Mouse (Mus musculus) kidney, embryonic 15.5 days (tissue): ENCODE data around the gene Rapgef5. TPM values are rescaled to one million over a fixed set of nuclear protein-coding genes. Genes with fewer than 3 reads are reported as not detected.

Source experiments
- ATAC-seq: fragments of 200-750 bp; cut with Nextera tagmentation; replicated peaks from 2 replicates; pipeline ENCODE4 v1.8.0; 2017; ENCODE audit warnings: moderate TSS enrichment; ENCODE audit not compliant: low FRiP score
- H3K27ac ChIP-seq: fragments of 300-500 bp; sonication (generic); 2 replicates; pipeline ENCODE4 v1.5.1; 2015; ENCODE audit warnings: mild to moderate bottlenecking, inconsistent platforms
- H3K27me3 ChIP-seq: fragments of 300-500 bp; sonication (generic); 2 replicates; pipeline ENCODE4 v1.6.1; 2015; ENCODE audit warnings: inconsistent platforms
- H3K36me3 ChIP-seq: fragments of 300-500 bp; sonication (generic); 2 replicates; pipeline ENCODE4 v1.6.1; 2015; ENCODE audit warnings: inconsistent platforms
- H3K4me1 ChIP-seq: fragments of 300-500 bp; sonication (generic); 2 replicates; pipeline ENCODE4 v1.6.1; 2015; ENCODE audit warnings: inconsistent platforms
- H3K4me2 ChIP-seq: fragments of 300-500 bp; sonication (generic); 2 replicates; pipeline ENCODE4 v1.6.1; 2015; ENCODE audit warnings: moderate library complexity, mild to moderate bottlenecking, inconsistent platforms
- H3K4me3 ChIP-seq: fragments of 300-500 bp; sonication (generic); replicated peaks from 2 replicates; pipeline ENCODE4 v1.5.1; 2015; ENCODE audit warnings: mild to moderate bottlenecking, inconsistent platforms
- H3K9ac ChIP-seq: fragments of 300-500 bp; sonication (generic); 2 replicates; pipeline ENCODE4 v1.6.1; 2015; ENCODE audit warnings: mild to moderate bottlenecking, inconsistent platforms
- H3K9me3 ChIP-seq: fragments of 300-500 bp; sonication (generic); replicated peaks from 2 replicates; pipeline ENCODE4 v1.6.1; 2016; ENCODE audit warnings: inconsistent platforms
- WGBS: fragments of 180-500 bp; shearing (Covaris S2); methylation state at CpG from one replicate; pipeline ENCODE4 v1.1.7; 2015; ENCODE audit warnings: mixed read lengths; 5-methylcytosine and 5-hydroxymethylcytosine counted together
- polyA plus RNA-seq: library from polyadenylated mRNA; unstranded; fragments of >200 nt; fragmentation: Nextera tagmentation; extraction: Ambion mirVana; gene quantifications from 2 replicates; pipeline ENCODE4 v1.2.1, GENCODE M21; 2015

The Rapgef5 gene
- polyA plus RNA-seq, 1 experiment from 2014 or later: 14.2 TPM

DNA sequence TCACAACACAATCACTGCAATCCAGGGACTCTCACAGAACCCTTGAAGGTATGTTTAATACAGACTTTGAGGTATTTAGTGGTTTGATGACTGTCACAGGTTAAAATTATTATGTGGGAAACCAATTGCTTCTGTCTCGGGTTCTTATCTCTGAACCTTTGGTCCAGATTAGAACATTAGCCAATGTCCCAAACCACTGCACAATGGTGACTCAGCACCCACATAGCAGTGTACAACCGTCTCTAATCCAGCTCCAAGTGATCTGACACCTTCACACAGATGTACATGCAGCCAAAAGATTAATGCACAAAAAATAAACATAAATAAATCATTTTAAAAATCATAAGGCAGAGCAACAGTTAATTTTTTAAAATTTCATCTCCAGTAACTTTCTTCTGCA is 11.1 kb upstream of the Rapgef5 start:
- 79% methylated on average over 2 of the region's 2 CpGs for WGBS
- Histone ChIP-seq H3K4me1 (peaks cover 12% of the 10 kb centered on the region; the same call in 1 of the 2 replicates), H3K4me3 (no peak overlapping the region), H3K9me3 (no peaks in the 10 kb centered on the region), H3K36me3 (no peaks in the 10 kb centered on the region), H3K4me2 (no peak overlapping the region), H3K9ac (no peak overlapping the region), H3K27ac (no peak overlapping the region), H3K27me3 (no peaks in the 10 kb centered on the region)
- no peak for ATAC-seq

- H3K9me3 ChIP-seq: no peaks in the 10 kb centered on the region
- H3K4me3 ChIP-seq: no peak overlapping the region
- no peak overlapping the region for H3K9ac ChIP-seq
- no peaks in the 10 kb centered on the region for H3K36me3 ChIP-seq
- no peak overlapping the region for H3K4me2 ChIP-seq
- 32% methylated on average over 1 of the region's 1 CpGs for WGBS
- ATAC-seq: no peak
- peaks cover 6% of the 10 kb centered on the region; the same call in 1 of the 2 replicates for H3K4me1 ChIP-seq
- H3K27ac ChIP-seq: no peak overlapping the region
- peaks cover 3% of the 10 kb centered on the region; the same call in 1 of the 2 replicates for H3K27me3 ChIP-seq
These were observed 8.5 kb upstream of the Rapgef5 start for GRCm38 (mm10) chr12:117507772-117508171.

- H3K4me3 ChIP-seq: no peak overlapping the region
- no peaks in the 10 kb centered on the region for H3K36me3 ChIP-seq
- WGBS: 62% methylated on average over 2 of the region's 2 CpGs
- H3K27me3 ChIP-seq: peaks cover 3% of the 10 kb centered on the region; the same call in 1 of the 2 replicates
- no peak overlapping the region for H3K4me2 ChIP-seq
- peaks cover 11% of the 10 kb centered on the region; the same call in 1 of the 2 replicates for H3K4me1 ChIP-seq
- no peak overlapping the region for H3K9ac ChIP-seq
- H3K27ac ChIP-seq: no peak overlapping the region
- ATAC-seq: no peak
- H3K9me3 ChIP-seq: no peaks in the 10 kb centered on the region
These were observed 6.4 kb upstream of the Rapgef5 start for GRCm38 (mm10) chr12:117509919-117510318.

- Histone ChIP-seq H3K9ac (no peak overlapping the region), H3K27me3 (peaks cover 3% of the 10 kb centered on the region; the same call in 1 of the 2 replicates), H3K27ac (no peak overlapping the region), H3K9me3 (no peaks in the 10 kb centered on the region), H3K36me3 (no peaks in the 10 kb centered on the region), H3K4me1 (peaks cover 11% of the 10 kb centered on the region; the same call in 1 of the 2 replicates), H3K4me2 (no peak overlapping the region), H3K4me3 (no peak overlapping the region)
- ATAC-seq: no peak
- 66% methylated on average over 3 of the region's 3 CpGs for WGBS
These were observed 3.8 kb upstream of the Rapgef5 start for GRCm38 (mm10) chr12:117512468-117512867.

DNA sequence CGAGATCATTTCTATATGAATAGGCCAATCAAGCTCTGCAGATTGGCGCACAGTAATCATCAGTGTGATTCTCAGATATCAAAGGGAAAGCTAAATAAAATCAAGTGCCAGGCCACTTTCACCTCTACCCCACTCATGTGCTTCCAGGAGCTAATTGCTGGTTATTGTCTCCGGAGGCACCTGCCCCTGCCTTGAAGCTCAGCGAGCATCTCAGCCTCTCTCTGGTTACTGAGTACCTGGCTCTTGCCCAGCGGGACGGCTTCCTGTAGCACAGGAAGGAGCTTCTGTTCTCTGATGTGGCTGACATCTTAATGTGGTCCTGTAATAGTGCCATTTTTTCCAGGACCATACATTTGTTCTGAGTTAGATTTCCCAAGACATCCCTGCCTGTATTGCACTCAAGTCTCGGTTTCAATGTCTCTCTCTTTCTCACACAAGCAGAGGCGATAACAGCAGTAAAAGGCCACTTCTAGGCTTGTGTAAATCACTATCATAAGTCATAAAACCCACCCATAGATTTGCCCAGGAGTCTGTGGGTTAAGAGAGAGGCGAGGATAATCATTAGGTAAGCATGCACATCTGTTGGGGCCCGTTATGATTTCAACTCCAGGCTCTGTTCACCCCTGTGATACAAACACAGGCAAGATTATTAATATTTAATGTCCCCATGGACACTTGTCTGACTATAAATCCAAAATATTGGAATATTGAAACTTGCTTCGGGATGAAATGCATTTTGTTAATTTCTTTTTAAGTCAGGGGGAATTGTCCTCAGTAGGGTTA is 2.9 kb upstream of the Rapgef5 start:
- H3K4me3 ChIP-seq: no peak overlapping the region
- H3K4me2 ChIP-seq: no peak overlapping the region
- no peaks in the 10 kb centered on the region for H3K9me3 ChIP-seq
- H3K4me1 ChIP-seq: peaks cover 11% of the 10 kb centered on the region; the same call in 1 of the 2 replicates
- no peak overlapping the region for H3K9ac ChIP-seq
- ATAC-seq: no peak
- 50% methylated on average over 11 of the region's 11 CpGs for WGBS
- no peak overlapping the region for H3K27ac ChIP-seq
- H3K36me3 ChIP-seq: no peaks in the 10 kb centered on the region
- H3K27me3 ChIP-seq: peaks cover 3% of the 10 kb centered on the region; the same call in 1 of the 2 replicates

DNA sequence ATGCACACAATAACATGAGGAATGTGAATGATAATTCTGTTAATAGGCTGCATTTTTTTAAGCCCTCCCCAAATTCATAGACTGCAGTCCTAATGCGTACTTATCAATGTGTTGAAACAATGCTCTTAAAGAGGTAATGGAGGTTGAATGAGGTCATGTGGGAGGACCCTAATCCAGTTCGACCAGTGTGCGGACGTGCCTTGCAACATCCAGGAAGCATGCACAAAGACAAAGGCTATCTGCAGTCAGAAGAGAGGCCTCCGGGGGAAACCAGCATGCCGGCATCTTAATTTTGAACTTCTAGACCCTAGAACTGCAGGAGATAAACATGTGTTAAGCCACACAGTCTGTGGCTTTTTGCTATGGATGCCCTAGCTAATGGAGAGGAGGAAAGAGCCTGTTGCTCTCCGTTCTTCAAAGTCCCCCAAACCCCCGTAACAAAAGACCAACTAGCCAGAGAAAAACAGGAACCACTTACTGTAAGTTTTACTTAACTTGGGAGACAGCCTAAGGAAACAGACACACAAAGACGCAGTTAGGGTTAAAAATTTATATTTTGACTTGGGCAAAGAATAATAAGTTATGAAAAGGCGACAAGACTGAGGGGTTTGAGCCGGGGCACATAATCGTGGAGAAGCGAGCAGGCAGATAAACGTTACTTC is 1.1 kb downstream of the Rapgef5 start:
- Histone ChIP-seq H3K4me1 (peaks cover 5% of the 10 kb centered on the region; the same call in 1 of the 2 replicates), H3K27ac (no peak overlapping the region), H3K9ac (no peak overlapping the region), H3K4me2 (no peak overlapping the region), H3K4me3 (no peak overlapping the region), H3K36me3 (no peaks in the 10 kb centered on the region), H3K9me3 (no peaks in the 10 kb centered on the region), H3K27me3 (peaks cover 2% of the 10 kb centered on the region; the same call in 1 of the 2 replicates)
- no peak for ATAC-seq
- 65% methylated on average over 14 of the region's 14 CpGs for WGBS

GRCm38 (mm10) chr12:117524311-117525013 is 8.2 kb downstream of the Rapgef5 start:
- no peaks in the 10 kb centered on the region for H3K36me3 ChIP-seq
- no peaks in the 10 kb centered on the region for H3K9me3 ChIP-seq
- H3K9ac ChIP-seq: no peak overlapping the region
- H3K27me3 ChIP-seq: 0 out of 2 replicates have a peak, but pooled peaks cover 5% of the 10 kb centered on the region
- no peak for ATAC-seq
- H3K4me2 ChIP-seq: no peak overlapping the region
- H3K4me1 ChIP-seq: no peaks in the 10 kb centered on the region
- H3K27ac ChIP-seq: no peak overlapping the region
- no peak overlapping the region for H3K4me3 ChIP-seq
- WGBS: 53% methylated on average over 9 of the region's 9 CpGs

GRCm38 (mm10) chr12:117527889-117528288 is 11.6 kb downstream of the Rapgef5 start:
- Histone ChIP-seq H3K27ac (no peak overlapping the region), H3K9me3 (no peaks in the 10 kb centered on the region), H3K27me3 (peaks cover 22% of the 10 kb centered on the region), H3K4me2 (no peak overlapping the region), H3K9ac (no peak overlapping the region), H3K4me1 (no peaks in the 10 kb centered on the region), H3K4me3 (no peak overlapping the region), H3K36me3 (no peaks in the 10 kb centered on the region)
- 79% methylated on average over 3 of the region's 3 CpGs for WGBS
- ATAC-seq: no peak

- H3K27ac ChIP-seq: no peak overlapping the region
- no peak overlapping the region for H3K9ac ChIP-seq
- H3K4me3 ChIP-seq: no peak overlapping the region
- WGBS: 67% methylated on average over 4 of the region's 4 CpGs
- H3K4me2 ChIP-seq: no peak overlapping the region
- H3K9me3 ChIP-seq: no peaks in the 10 kb centered on the region
- ATAC-seq: no peak
- H3K36me3 ChIP-seq: no peaks in the 10 kb centered on the region
- no peaks in the 10 kb centered on the region for H3K4me1 ChIP-seq
- H3K27me3 ChIP-seq: peaks cover 30% of the 10 kb centered on the region
These were observed 12.3 kb downstream of the Rapgef5 start for GRCm38 (mm10) chr12:117528509-117529145.

- Histone ChIP-seq H3K4me1 (peaks cover 14% of the 10 kb centered on the region), H3K4me3 (no peak overlapping the region), H3K4me2 (no peak overlapping the region), H3K27me3 (peaks cover 46% of the 10 kb centered on the region), H3K27ac (no peak overlapping the region), H3K9me3 (no peaks in the 10 kb centered on the region), H3K36me3 (no peaks in the 10 kb centered on the region), H3K9ac (no peak overlapping the region)
- 86% methylated on average over 4 of the region's 4 CpGs for WGBS
- no peak for ATAC-seq
These were observed 14.8 kb downstream of the Rapgef5 start for GRCm38 (mm10) chr12:117531106-117531505.

GRCm38 (mm10) chr12:117533176-117534086 is 17.2 kb downstream of the Rapgef5 start:
- Histone ChIP-seq H3K4me1 (peaks cover 14% of the 10 kb centered on the region), H3K9ac (peak overlapping the region; percentile 66), H3K9me3 (no peaks in the 10 kb centered on the region), H3K36me3 (no peaks in the 10 kb centered on the region), H3K4me3 (peak overlapping the region; percentile 64), H3K27me3 (peaks cover 41% of the 10 kb centered on the region), H3K27ac (peak overlapping the region; percentile 72), H3K4me2 (peak overlapping the region; percentile 85)
- 4% methylated on average over 51 of the region's 64 CpGs for WGBS
- ATAC-seq: peak; percentile 96
